Mouse (Mus musculus) bone marrow, adult 2 months (tissue): ENCODE results near the gene Slc17a1. TPM values are rescaled to one million over a fixed set of nuclear protein-coding genes. Genes with fewer than 3 reads are reported as not detected.

Source experiments
- H3K27ac ChIP-seq: fragments of 200-500 bp; 2 replicates; pipeline ENCODE4 v1.5.1; 2012; ENCODE audit warnings: low read depth, mild to moderate bottlenecking, control low read depth, inconsistent platforms, low read length; ENCODE audit not compliant: control insufficient read depth, poor library complexity, insufficient read depth
- H3K4me1 ChIP-seq: fragments of 200-500 bp; 2 replicates; pipeline ENCODE4 v1.6.1; 2011; ENCODE audit warnings: low read length; ENCODE audit not compliant: control insufficient read depth, insufficient read depth
- H3K4me3 ChIP-seq: fragments of 200-500 bp; replicated peaks from 2 replicates; pipeline ENCODE3; 2011; ENCODE audit warnings: mild to moderate bottlenecking, low read depth, low read length, control low read depth; ENCODE audit not compliant: control insufficient read depth
- CTCF ChIP-seq: fragments of 200-500 bp; IDR thresholded peaks from 2 replicates; pipeline ENCODE4 v1.5.1; 2011; ENCODE audit warnings: low read length, control low read depth; ENCODE audit not compliant: control insufficient read depth, insufficient read depth
- POLR2A ChIP-seq: fragments of 200-500 bp; IDR thresholded peaks from 2 replicates; pipeline ENCODE4 v1.6.1; 2011; ENCODE audit warnings: low read depth, mild to moderate bottlenecking, control low read depth, low read length, borderline replicate concordance; ENCODE audit not compliant: control insufficient read depth
- WGBS: fragments of 180-500 bp; shearing (Covaris S2); methylation state at CpG from one replicate; pipeline ENCODE4 v1.1.7; 2018; 5-methylcytosine and 5-hydroxymethylcytosine counted together
- polyA plus RNA-seq: library from polyadenylated mRNA; stranded (reverse); fragments of >200 nt; gene quantifications from 2 replicates; pipeline ENCODE4 v1.2.4, GENCODE M21; 2011; ENCODE audit warnings: low replicate concordance; ENCODE audit not compliant: missing spikeins, insufficient read depth, insufficient read length

Slc17a1 gene
- polyA plus RNA-seq, 1 experiment, result not detected

GRCm38 (mm10) chr13:23893269-23893593 lies 25.7 kb downstream of the Slc17a1 start:
- no peak for TF ChIP-seq POLR2A
- no peak for TF ChIP-seq CTCF
- WGBS, result 74% methylated on average over 4 of the region's 4 CpGs
- H3K4me1 ChIP-seq, result no peaks in the 10 kb centered on the region; the same call in 1 of the 2 replicates
- no peak overlapping the region for H3K4me3 ChIP-seq
- no peak overlapping the region for H3K27ac ChIP-seq

- Histone ChIP-seq H3K4me1 (no peaks in the 10 kb centered on the region; the same call in 1 of the 2 replicates), H3K27ac (no peak overlapping the region), H3K4me3 (no peak overlapping the region)
- TF ChIP-seq POLR2A (no peak), CTCF (no peak)
- 2% methylated on average over 6 of the region's 6 CpGs for WGBS
Measured at GRCm38 (mm10) chr13:23898242-23898641, 30.7 kb downstream of the Slc17a1 start.

GRCm38 (mm10) chr13:23906906-23907305 lies 39.4 kb downstream of the Slc17a1 start:
- H3K4me3 ChIP-seq, result no peak overlapping the region
- no peak overlapping the region for H3K27ac ChIP-seq
- 87% methylated on average over 5 of the region's 5 CpGs for WGBS
- H3K4me1 ChIP-seq, result no peaks in the 10 kb centered on the region; the same call in 1 of the 2 replicates
- TF ChIP-seq POLR2A (no peak), CTCF (no peak)

GRCm38 (mm10) chr13:23910121-23910520 lies 42.6 kb downstream of the Slc17a1 start:
- H3K4me3 ChIP-seq, result no peak overlapping the region
- TF ChIP-seq CTCF (no peak), POLR2A (no peak)

GRCm38 (mm10) chr13:23911335-23911734 lies 43.8 kb downstream of the Slc17a1 start:
- TF ChIP-seq CTCF (no peak), POLR2A (no peak)

More at GRCm38 (mm10) chr13:23910121-23910520, 42.6 kb downstream of the Slc17a1 start:
- WGBS, result 24% methylated on average over 5 of the region's 5 CpGs
- peaks cover 2% of the 10 kb centered on the region; the same call in 1 of the 2 replicates for H3K4me1 ChIP-seq
- H3K27ac ChIP-seq, result no peak overlapping the region

GRCm38 (mm10) chr13:23913791-23914306 lies 46.3 kb downstream of the Slc17a1 start:
- H3K4me1 ChIP-seq, result peaks cover 2% of the 10 kb centered on the region; the same call in 1 of the 2 replicates
- H3K4me3 ChIP-seq, result no peak overlapping the region
- WGBS, result 6% methylated on average over 6 of the region's 6 CpGs
- TF ChIP-seq CTCF, result no peak
- H3K27ac ChIP-seq, result peak overlapping the region; percentile 66; the same call in 1 of the 2 replicates

More at GRCm38 (mm10) chr13:23911335-23911734, 43.8 kb downstream of the Slc17a1 start:
- Histone ChIP-seq H3K4me3 (no peak overlapping the region), H3K4me1 (peaks cover 2% of the 10 kb centered on the region; the same call in 1 of the 2 replicates), H3K27ac (no peak overlapping the region)
- 12% methylated on average over 5 of the region's 5 CpGs for WGBS

GRCm38 (mm10) chr13:23914376-23915167 lies 47.0 kb downstream of the Slc17a1 start, which contains the start of gene Slc17a4:
Gene Slc17a4 (minus strand): TSS chr13:23915009.
- H3K27ac ChIP-seq, result peak within 1 kb of the TSS; percentile 67
- no peak within 1 kb of the TSS for H3K4me3 ChIP-seq
- WGBS, result 56% methylated on average over 9 of the region's 9 CpGs
- peaks cover 2% of the 10 kb centered on the region; the same call in 1 of the 2 replicates for H3K4me1 ChIP-seq
- TF ChIP-seq CTCF (no peak), POLR2A (no peak)

- Histone ChIP-seq H3K27ac (no peak overlapping the region), H3K4me1 (peaks cover 2% of the 10 kb centered on the region; the same call in 1 of the 2 replicates), H3K4me3 (no peak overlapping the region)
- TF ChIP-seq CTCF, result no peak
- no peak for TF ChIP-seq POLR2A
- WGBS, result 82% methylated on average over 1 of the region's 1 CpGs
Measured at GRCm38 (mm10) chr13:23916132-23916531, 48.6 kb downstream of the Slc17a1 start.
